ENCODE assay signal across 16 mouse cellular contexts in the genomic region with DNA sequence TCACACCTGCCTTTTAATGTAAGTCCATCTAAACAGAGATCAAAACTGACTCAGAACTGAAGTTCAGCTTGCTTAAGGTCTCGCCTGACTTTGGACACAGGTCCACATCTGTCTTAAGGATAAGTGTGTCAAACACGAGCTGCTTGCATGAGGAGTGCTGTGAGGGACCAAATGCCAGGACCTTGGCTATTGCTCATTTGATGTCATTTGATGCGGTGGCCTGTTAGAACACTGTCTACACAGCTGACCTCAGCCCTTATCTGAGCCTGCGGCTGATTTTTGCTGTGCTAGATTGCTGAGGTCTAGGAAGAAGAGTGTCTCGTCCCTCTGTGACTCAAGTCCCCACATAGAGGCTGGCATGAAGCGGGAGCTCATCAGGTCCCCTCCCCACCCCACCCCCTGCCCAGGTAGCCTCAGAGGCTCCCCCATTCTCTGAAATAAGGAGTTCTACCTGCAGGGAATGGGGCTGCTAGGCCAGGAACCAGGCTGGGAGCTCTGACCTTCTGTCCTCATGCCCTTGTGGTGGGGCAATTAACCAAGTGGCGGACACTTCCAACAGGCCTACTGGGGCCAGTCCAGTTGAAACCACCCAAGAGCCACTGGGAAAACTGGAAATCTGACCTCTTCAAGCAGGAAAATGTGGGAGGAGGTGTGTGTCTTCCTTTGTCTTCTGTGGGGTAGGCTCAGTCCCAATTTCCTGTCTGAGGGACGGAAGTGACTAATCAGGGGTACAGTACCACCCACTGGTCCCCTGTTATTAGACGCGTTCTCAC.
A peak's percentile ranks its signal among the peaks of the same experiment; 100 is the strongest.
DNase-seq lines count a peak whose midpoint lies in the region; ATAC-seq and TF ChIP-seq lines count a peak whose summit lies in the region.
"Had no signal": no experiment of that assay in that cellular context is flagged by ENCODE, and none has a peak within 500 bp of the region (broad histone marks: within the 10 kb centered on the region; RNA-seq: fewer than 3 reads in every experiment).

No protein-coding gene starts in this region.

- H3K9me3 ChIP-seq in hindbrain, embryonic 10.5 days: 0 out of 2 replicates have a peak, but pooled peaks cover 3% of the 10 kb centered on the region
- no peaks in the 10 kb centered on the region for H3K9me3 ChIP-seq in hindbrain, embryonic 14.5 days (ENCODE audit: control insufficient read depth, low read length)
- no peaks in the 10 kb centered on the region for H3K9me3 ChIP-seq in lung, postnatal 0 days (ENCODE audit: low read length)

- H3K4me3 ChIP-seq in gastrocnemius, adult 2 months: no peak overlapping the region
- no peak overlapping the region for H3K4me3 ChIP-seq in hindbrain, embryonic 10.5 days
- no peak overlapping the region for H3K4me3 ChIP-seq in hindbrain, embryonic 14.5 days (replicated peaks; ENCODE audit: low read length)
- H3K4me3 ChIP-seq in lung, postnatal 0 days (ENCODE audit: low read depth, low read length): no peak overlapping the region
- H3K4me3 ChIP-seq in myocyte: no peak overlapping the region
- H3K4me3 ChIP-seq: erythroblast, embryonic 14.5 days had no signal

- H3ac ChIP-seq in myocyte (ENCODE audit: control insufficient read depth, insufficient read length): no peak overlapping the region

- no peaks in the 10 kb centered on the region for H3K36me3 ChIP-seq in hindbrain, embryonic 10.5 days
- H3K36me3 ChIP-seq in hindbrain, embryonic 14.5 days (replicated peaks; ENCODE audit: control insufficient read depth, insufficient read depth): no peaks in the 10 kb centered on the region
- H3K36me3 ChIP-seq in lung, postnatal 0 days (ENCODE audit: insufficient read depth, low read length): no peaks in the 10 kb centered on the region
- no peaks in the 10 kb centered on the region for H3K36me3 ChIP-seq in myocyte (ENCODE audit: control insufficient read depth, insufficient read depth)

- no peak for TF ChIP-seq CTCF in gastrocnemius, adult 2 months (IDR thresholded peaks at IDR 0.05)
- no peak for TF ChIP-seq CTCF in lung, postnatal 0 days (IDR thresholded peaks at IDR 0.05)

- no peak overlapping the region for H3K9ac ChIP-seq in hindbrain, embryonic 14.5 days
- no peak overlapping the region for H3K9ac ChIP-seq in lung, postnatal 0 days (replicated peaks; ENCODE audit: low read depth)
- H3K9ac ChIP-seq: lung, embryonic 14.5 days had no signal

- TF ChIP-seq EP300 in lung, postnatal 0 days (IDR thresholded peaks at IDR 0.05): peak; percentile 35; the same call in 1 of the 2 replicates

- no peak overlapping the region for H3K4me2 ChIP-seq in hindbrain, embryonic 14.5 days (replicated peaks)
- no peak overlapping the region for H3K4me2 ChIP-seq in lung, postnatal 0 days (replicated peaks; ENCODE audit: low read depth, low read length)
- peak overlapping the region; percentile 18 for H3K4me2 ChIP-seq in myocyte (ENCODE audit: low read depth)
- H3K4me2 ChIP-seq: lung, embryonic 14.5 days had no signal

- no peak for TF ChIP-seq POLR2A in myocyte (IDR thresholded peaks at IDR 0.05; ENCODE audit: insufficient read length, low read depth)

- no peak for ATAC-seq in hindbrain, embryonic 14.5 days (ENCODE audit: low FRiP score)
- no peak for ATAC-seq in lung, postnatal 0 days
- ATAC-seq: forebrain, embryonic 14.5 days; inflammation-experienced regulatory T-cells, adult 6 months had no signal

- intact Hi-C loops in gastrocnemius, adult 2 months (cut with DNase I): no loop called here

- no peaks in the 10 kb centered on the region for H3K27me3 ChIP-seq in hindbrain, embryonic 10.5 days (ENCODE audit: insufficient read depth, poor library complexity, severe bottlenecking)
- H3K27me3 ChIP-seq in hindbrain, embryonic 14.5 days (ENCODE audit: control insufficient read depth, insufficient read depth, low read length): no peaks in the 10 kb centered on the region
- no peaks in the 10 kb centered on the region for H3K27me3 ChIP-seq in lung, postnatal 0 days (replicated peaks; ENCODE audit: insufficient read depth, low read length)
- no peaks in the 10 kb centered on the region for H3K27me3 ChIP-seq in myocyte (ENCODE audit: control insufficient read depth, insufficient read depth, insufficient read length)

- peaks cover 35% of the 10 kb centered on the region for H3K4me1 ChIP-seq in hindbrain, embryonic 10.5 days (replicated peaks)
- H3K4me1 ChIP-seq in hindbrain, embryonic 14.5 days (replicated peaks; ENCODE audit: control insufficient read depth, insufficient read depth, low read length): peaks cover 4% of the 10 kb centered on the region; the same call in 1 of the 2 replicates
- H3K4me1 ChIP-seq in lung, postnatal 0 days (ENCODE audit: insufficient read depth, low read depth, low read length): peaks cover 23% of the 10 kb centered on the region

- H3K79me2 ChIP-seq in myocyte (ENCODE audit: control insufficient read depth, insufficient read depth): no peaks in the 10 kb centered on the region

- WGBS in hindbrain, embryonic 10.5 days: 91% methylated on average over 10 of the region's 10 CpGs
- WGBS in hindbrain, embryonic 14.5 days: 91% methylated on average over 10 of the region's 10 CpGs
- 81% methylated on average over 10 of the region's 10 CpGs for WGBS in lung, postnatal 0 days

- peak overlapping the region; percentile 92 for H3K27ac ChIP-seq in gastrocnemius, adult 2 months
- peak overlapping the region; percentile 24; the same call in 1 of the 2 replicates for H3K27ac ChIP-seq in hindbrain, embryonic 10.5 days
- H3K27ac ChIP-seq in hindbrain, embryonic 14.5 days: no peak overlapping the region
- H3K27ac ChIP-seq in lung, postnatal 0 days (ENCODE audit: low read length): peak overlapping the region; percentile 54

- DNase-seq in gastrocnemius, adult 2 months: peak; percentile 61
- DNase-seq in gastrocnemius, adult 18-20 months (ENCODE audit: low spot score): no peak
- no peak for DNase-seq in hindbrain, embryonic 10.5 days (ENCODE audit: low spot score)
- no peak for DNase-seq in hindbrain, embryonic 14.5 days (ENCODE audit: low spot score)
- DNase-seq in lung, postnatal 0 days (ENCODE audit: low spot score): no peak
- no peak for DNase-seq in lung, adult 18-20 months
- no peak for DNase-seq in left cerebral cortex, adult 9 months (ENCODE audit: low spot score in 2 of 2)
- DNase-seq: B cell, adult 2 months; cerebellum, adult 11-12 months; cerebellum, postnatal 25 days; layer of hippocampus, postnatal 36 days; lung, embryonic 14.5 days had no signal

TF ChIP-seq in myocyte, 11 proteins besides CTCF, POLR2A, EP300 and RAD21:
- TF ChIP-seq SRF (IDR thresholded peaks at IDR 0.05; ENCODE audit: control insufficient read depth, insufficient read length, low read depth): no peak
- peak in 1 of 3 experiments; percentile 28 for TF ChIP-seq MYOG (IDR thresholded peaks at IDR 0.05; ENCODE audit: control insufficient read depth in 1 of 3, insufficient read depth in 1 of 3, insufficient read length in 2 of 3, low read depth in 2 of 3)
